Mouse (Mus musculus) forebrain, embryonic 13.5 days (tissue): ENCODE measurements around the gene Asf1b. TPM values are rescaled to one million over a fixed set of nuclear protein-coding genes. Genes with fewer than 3 reads are reported as not detected.

Experiments
- ATAC-seq: fragments of 200-750 bp; cut with Nextera tagmentation; 2 replicates; pipeline ENCODE4 v1.8.0; 2017
- H3K27ac ChIP-seq: fragments of 300-500 bp; sonication (generic); 2 replicates; pipeline ENCODE4 v1.5.1; 2015; ENCODE audit warnings: inconsistent platforms, mild to moderate bottlenecking, moderate library complexity
- H3K27me3 ChIP-seq: fragments of 300-500 bp; sonication (generic); 2 replicates; pipeline ENCODE4 v1.6.1; 2015; ENCODE audit warnings: mild to moderate bottlenecking, inconsistent platforms
- H3K36me3 ChIP-seq: fragments of 300-500 bp; sonication (generic); 2 replicates; pipeline ENCODE4 v1.6.1; 2015; ENCODE audit warnings: mild to moderate bottlenecking, inconsistent platforms; ENCODE audit not compliant: poor library complexity, severe bottlenecking
- H3K4me1 ChIP-seq: fragments of 300-500 bp; sonication (generic); 2 replicates; pipeline ENCODE4 v1.6.1; 2015; ENCODE audit warnings: inconsistent platforms
- H3K4me2 ChIP-seq: fragments of 300-500 bp; sonication (generic); 2 replicates; pipeline ENCODE4 v1.6.1; 2015; ENCODE audit warnings: inconsistent platforms, mild to moderate bottlenecking, moderate library complexity
- H3K4me3 ChIP-seq: fragments of 300-500 bp; sonication (generic); 2 replicates; pipeline ENCODE4 v1.5.1; 2015; ENCODE audit warnings: mild to moderate bottlenecking, inconsistent platforms
- H3K9ac ChIP-seq: fragments of 300-500 bp; sonication (generic); 2 replicates; pipeline ENCODE4 v1.6.1; 2015; ENCODE audit warnings: mild to moderate bottlenecking, inconsistent platforms
- H3K9me3 ChIP-seq: fragments of 300-500 bp; sonication (generic); replicated peaks from 2 replicates; pipeline ENCODE4 v1.6.1; 2016; ENCODE audit warnings: inconsistent platforms
- WGBS: fragments of 180-500 bp; shearing (Covaris S2); methylation state at CpG from one replicate; pipeline ENCODE4 v1.1.7; 2015; 5-methylcytosine and 5-hydroxymethylcytosine counted together
- microRNA counts: library from miRNA; unstranded; fragments of <30 nt; microRNA quantifications from one replicate; lab custom pipeline; 2016
- microRNA-seq: library from miRNA; unstranded; fragments of <30 nt; microRNA quantifications from one replicate; pipeline ENCODE4, GENCODE M21; 2016
- polyA plus RNA-seq: library from polyadenylated mRNA; unstranded; fragments of >200 nt; fragmentation: Nextera tagmentation; extraction: Ambion mirVana; gene quantifications from 2 replicates; pipeline ENCODE4 v1.2.1, GENCODE M21; 2015

Gene Asf1b
- polyA plus RNA-seq, 1 experiment from 2014 or later: 44.9 TPM

DNA sequence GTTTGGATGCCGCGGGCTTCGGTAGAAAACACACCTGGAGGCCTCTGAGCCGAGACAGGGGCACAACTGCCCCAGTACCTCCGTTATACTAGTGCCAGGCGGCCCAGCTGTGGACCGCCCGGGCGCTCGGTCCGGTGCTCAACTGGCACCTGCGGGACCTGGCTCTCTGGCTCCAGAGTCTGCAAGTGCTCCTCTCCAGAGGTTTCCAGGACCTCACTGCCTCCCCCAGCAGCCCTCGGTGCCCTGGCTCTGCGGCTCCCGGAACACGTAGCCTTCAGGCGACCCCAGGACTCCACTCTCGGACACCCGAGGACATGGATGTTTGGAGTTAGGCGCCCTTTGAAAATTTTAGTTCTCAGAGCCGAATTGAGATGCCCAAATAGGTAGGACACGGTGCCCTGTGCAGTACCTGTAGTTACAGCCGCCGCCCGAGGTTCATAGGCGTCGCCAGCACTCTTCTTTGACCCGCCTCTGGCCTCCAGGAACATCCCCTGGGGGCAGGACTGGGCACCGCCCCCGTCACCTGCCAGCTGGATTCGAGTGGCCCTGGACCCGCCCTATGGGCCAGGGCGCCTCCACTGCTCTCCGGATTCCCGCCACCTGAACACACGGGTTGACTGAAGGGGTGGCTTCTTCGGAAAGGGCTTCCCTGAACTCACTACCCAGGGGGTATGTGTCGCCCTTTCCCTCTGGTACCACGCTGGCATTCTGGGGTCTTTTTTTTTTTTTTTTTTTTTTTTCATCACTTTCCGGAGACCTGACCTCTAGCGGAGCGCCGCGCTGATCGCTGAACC is 56.6 kb downstream of the Asf1b start, which contains the start of gene 2210011C24Rik:
Gene 2210011C24Rik, minus strand, starts transcription at position 467 of the 794 bp plus-strand sequence.
- Histone ChIP-seq H3K36me3 (no peaks in the 10 kb centered on the region), H3K4me2 (peak within 1 kb of the TSS; percentile 98), H3K27me3 (peaks cover 42% of the 10 kb centered on the region), H3K9me3 (no peaks in the 10 kb centered on the region), H3K4me1 (peaks cover 26% of the 10 kb centered on the region), H3K9ac (peak within 1 kb of the TSS; percentile 64), H3K4me3 (peak within 1 kb of the TSS; percentile 53), H3K27ac (no peak within 1 kb of the TSS)
- 0 out of 2 replicates have a peak, but pooled peaks have one; percentile 33 for ATAC-seq
- WGBS: under 1% methylated on average over 43 of the region's 45 CpGs

DNA sequence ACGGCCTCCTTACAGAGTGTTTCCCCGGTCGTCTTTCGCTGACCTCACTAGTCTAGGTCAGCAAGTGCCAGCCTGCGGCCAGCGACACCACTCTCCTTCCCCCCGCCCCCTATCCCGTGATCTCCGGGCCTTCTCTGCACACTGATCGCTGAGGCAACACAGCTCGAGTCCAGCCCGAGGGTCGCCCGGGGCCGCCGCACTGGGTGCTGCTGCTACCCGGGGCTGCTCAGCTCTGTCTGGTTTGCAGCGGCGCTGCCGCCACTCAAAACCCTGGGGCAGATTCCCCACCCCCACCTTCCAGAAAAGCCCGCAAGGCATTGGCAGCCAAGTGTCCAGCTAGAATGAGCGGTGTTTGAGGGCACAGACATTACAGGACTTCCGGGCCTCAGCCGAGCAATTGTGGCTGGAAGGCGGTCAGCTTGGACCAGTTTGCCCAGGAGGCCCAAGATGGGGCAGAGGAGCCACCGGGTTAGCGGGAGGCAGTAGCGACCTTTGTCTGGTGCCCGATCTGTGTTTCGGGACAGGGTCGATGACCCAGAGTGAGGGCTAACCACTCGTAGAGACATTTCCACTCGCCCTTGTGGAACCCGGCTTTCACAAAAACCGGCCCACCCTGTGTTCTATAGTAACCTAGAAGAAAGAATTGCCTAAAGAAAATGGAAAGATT is 57.3 kb downstream of the Asf1b start:
- no peak for ATAC-seq

DNA sequence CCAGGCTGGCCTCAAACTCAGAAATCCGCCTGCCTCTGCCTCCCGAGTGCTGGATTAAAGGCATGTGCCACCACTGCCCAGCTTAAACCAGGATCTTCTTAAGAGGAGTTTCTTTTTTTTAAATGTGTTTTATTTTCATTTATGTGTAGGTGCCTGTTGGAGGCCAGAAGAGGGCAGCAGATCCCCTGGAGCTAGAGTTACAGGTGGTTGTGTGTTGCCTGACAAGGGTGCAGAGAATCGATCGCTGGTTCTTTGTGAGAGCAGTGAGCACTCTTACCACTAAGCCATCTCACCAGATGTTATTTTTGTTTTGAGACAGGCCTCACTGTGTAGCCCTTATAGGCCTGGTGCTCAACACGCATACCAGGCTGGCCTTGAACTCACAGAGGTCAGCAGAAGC is 60.5 kb downstream of the Asf1b start:
- Histone ChIP-seq H3K9ac (no peak overlapping the region), H3K9me3 (no peaks in the 10 kb centered on the region), H3K27me3 (peaks cover 50% of the 10 kb centered on the region), H3K36me3 (no peaks in the 10 kb centered on the region), H3K27ac (no peak overlapping the region), H3K4me2 (no peak overlapping the region), H3K4me1 (peaks cover 19% of the 10 kb centered on the region), H3K4me3 (no peak overlapping the region)
- 95% methylated on average over 5 of the region's 5 CpGs for WGBS
- ATAC-seq: no peak

More for the DNA sequence above, 57.3 kb downstream of the Asf1b start:
- H3K27ac ChIP-seq: no peak overlapping the region
- H3K9ac ChIP-seq: no peak overlapping the region
- H3K4me1 ChIP-seq: peaks cover 26% of the 10 kb centered on the region
- peak overlapping the region; percentile 98 for H3K4me2 ChIP-seq
- 3% methylated on average over 35 of the region's 35 CpGs for WGBS
- H3K36me3 ChIP-seq: no peaks in the 10 kb centered on the region
- H3K27me3 ChIP-seq: peaks cover 42% of the 10 kb centered on the region
- peak overlapping the region; percentile 53 for H3K4me3 ChIP-seq
- no peaks in the 10 kb centered on the region for H3K9me3 ChIP-seq

DNA sequence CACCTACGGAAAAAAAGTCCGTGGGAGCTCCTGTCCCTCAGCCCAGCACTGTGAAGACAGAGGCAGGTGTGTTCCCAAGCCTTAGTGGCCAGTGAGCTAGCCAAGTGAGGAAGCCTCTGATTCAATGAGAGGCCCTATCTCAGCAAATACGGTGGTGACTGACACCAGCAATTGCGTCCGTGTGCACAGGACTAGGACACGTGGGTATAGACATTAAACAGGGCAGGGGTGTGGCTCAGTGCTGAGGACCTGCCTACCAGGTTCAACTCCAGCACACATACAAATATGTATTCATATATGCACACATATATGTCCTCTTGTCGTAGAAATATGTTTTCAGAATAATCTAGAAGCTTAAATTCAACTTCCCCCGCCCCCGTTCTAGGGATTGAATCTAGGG is 64.4 kb downstream of the Asf1b start:
- Histone ChIP-seq H3K4me3 (no peak overlapping the region), H3K9me3 (no peaks in the 10 kb centered on the region), H3K36me3 (no peaks in the 10 kb centered on the region), H3K9ac (no peak overlapping the region), H3K4me1 (no peaks in the 10 kb centered on the region), H3K27ac (no peak overlapping the region), H3K4me2 (no peak overlapping the region), H3K27me3 (peaks cover 44% of the 10 kb centered on the region)
- ATAC-seq: no peak
- 88% methylated on average over 9 of the region's 9 CpGs for WGBS

MicroRNAs encoded within 50 kb of the gene (microRNA counts, 519-probe panel; counts per million panel counts)
- 177 counts per million, percentile 53 among the panel's probes with 10 or more counts for microRNA mmu-miR-1199 (lab: Ali Mortazavi, UCI)

Small RNA genes lying within 50 kb of the gene (microRNA-seq; reads per million reads assigned to microRNA genes)
- gene Gm44330 (not detected), gene Gm44450 (not detected), gene Mir1199 (not detected), gene Mir8111 (1.6 reads per million)

Other genes starting within 250 kb of the Asf1b start
- gene Ddx39, start 240.3 kb upstream of the Asf1b start, polyA plus RNA-seq: 183 and 200 TPM in 2 replicates
- gene Adgre5, start 214.2 kb upstream of the Asf1b start, polyA plus RNA-seq: 6.7 and 7.2 TPM in 2 replicates
- gene Adgrl1, start 55.4 kb upstream of the Asf1b start, polyA plus RNA-seq: 32.8 and 38.5 TPM in 2 replicates
- 0.67 and 0.98 TPM in 2 replicates for gene Gm10644, start 302 bp upstream of the Asf1b start, polyA plus RNA-seq
- gene Prkaca, start 17.5 kb downstream of the Asf1b start, polyA plus RNA-seq: 146 and 148 TPM in 2 replicates
- gene Samd1, start 42.2 kb downstream of the Asf1b start, polyA plus RNA-seq: 9.5 and 10.2 TPM in 2 replicates
- 1.00 and 1.2 TPM in 2 replicates for gene 1700067K01Rik, start 46.0 kb downstream of the Asf1b start, polyA plus RNA-seq
- gene 2210011C24Rik, start 56.7 kb downstream of the Asf1b start, polyA plus RNA-seq: 0.37 TPM in 1 of 2 replicates, not detected in the other
- 1.9 and 2.1 TPM in 2 replicates for gene Palm3, start 66.0 kb downstream of the Asf1b start, polyA plus RNA-seq
- 0.23 and 0.29 TPM in 2 replicates for gene Il27ra, start 87.1 kb downstream of the Asf1b start, polyA plus RNA-seq
- gene Rln3, start 89.5 kb downstream of the Asf1b start, polyA plus RNA-seq: not detected in 2 replicates
- gene Gm10643, start 109.6 kb downstream of the Asf1b start, polyA plus RNA-seq: 1.1 and 1.5 TPM in 2 replicates
- 6.7 and 8.3 TPM in 2 replicates for gene Rfx1, start 111.3 kb downstream of the Asf1b start, polyA plus RNA-seq
- gene Dcaf15, start 149.3 kb downstream of the Asf1b start, polyA plus RNA-seq: 17.0 and 19.2 TPM in 2 replicates
- 0.24 and 0.27 TPM in 2 replicates for gene Podnl1, start 170.5 kb downstream of the Asf1b start, polyA plus RNA-seq
- 18.6 and 24.1 TPM in 2 replicates for gene Cc2d1a, start 192.4 kb downstream of the Asf1b start, polyA plus RNA-seq
- 2.2 and 2.3 TPM in 2 replicates for gene 4930432K21Rik, start 192.5 kb downstream of the Asf1b start, polyA plus RNA-seq
- 4.7 and 6.5 TPM in 2 replicates for gene Nanos3, start 229.7 kb downstream of the Asf1b start, polyA plus RNA-seq